Mouse (Mus musculus) embryonic facial prominence, embryonic 11.5 days (tissue): ENCODE measurements around the gene Heatr5a. TPM values are rescaled to one million over a fixed set of nuclear protein-coding genes. Genes with fewer than 3 reads are reported as not detected.

ENCODE experiments used
- ATAC-seq: fragments of 200-750 bp; cut with Nextera tagmentation; replicated peaks from 2 replicates; pipeline ENCODE4 v1.8.0; 2017; ENCODE audit warnings: low read depth; ENCODE audit not compliant: insufficient number of reproducible peaks, low FRiP score, low TSS enrichment
- DNase-seq: peaks from one replicate; pipeline ENCODE4 v3.0.0-alpha.2; 2015; ENCODE audit warnings: low spot score
- H3K27ac ChIP-seq: fragments of 300-500 bp; sonication (generic); replicated peaks from 2 replicates; pipeline ENCODE4 v1.5.1; 2014; ENCODE audit warnings: mild to moderate bottlenecking, low read depth, low read length, control low read depth
- H3K27me3 ChIP-seq: fragments of 300-500 bp; sonication (generic); 2 replicates; pipeline ENCODE4 v1.6.1; 2014; ENCODE audit warnings: mild to moderate bottlenecking, low read length, moderate library complexity, mixed read lengths; ENCODE audit not compliant: control insufficient read depth, insufficient read depth
- H3K36me3 ChIP-seq: fragments of 300-500 bp; sonication (generic); replicated peaks from 2 replicates; pipeline ENCODE4 v1.6.1; 2014; ENCODE audit warnings: low read depth, mild to moderate bottlenecking, low read length, moderate library complexity, mixed read lengths; ENCODE audit not compliant: control insufficient read depth, insufficient read depth
- H3K4me1 ChIP-seq: fragments of 300-500 bp; sonication (generic); 2 replicates; pipeline ENCODE4 v1.6.1; 2014; ENCODE audit warnings: low read length, mixed read lengths; ENCODE audit not compliant: control insufficient read depth, insufficient read depth
- H3K4me2 ChIP-seq: fragments of 300-500 bp; sonication (generic); 2 replicates; pipeline ENCODE4 v1.6.1; 2014; ENCODE audit warnings: low read depth, mild to moderate bottlenecking, control low read depth, low read length, moderate library complexity
- H3K4me3 ChIP-seq: fragments of 300-500 bp; sonication (generic); 2 replicates; pipeline ENCODE4 v1.5.1; 2014; ENCODE audit warnings: low read depth, low read length, control low read depth
- H3K9ac ChIP-seq: fragments of 300-500 bp; sonication (generic); replicated peaks from 2 replicates; pipeline ENCODE4 v1.6.1; 2014; ENCODE audit warnings: mild to moderate bottlenecking, control low read depth, low read length
- H3K9me3 ChIP-seq: fragments of 300-500 bp; sonication (generic); replicated peaks from 2 replicates; pipeline ENCODE4 v1.6.1; 2016; ENCODE audit warnings: mild to moderate bottlenecking, low read length, inconsistent platforms, mixed read lengths; ENCODE audit not compliant: control insufficient read depth
- WGBS: fragments of 180-500 bp; shearing (Covaris S2); extraction: QIAGEN DNeasy Blood & Tissue Kit; methylation state at CpG from one replicate; pipeline ENCODE4 v1.1.7; 2014; 5-methylcytosine and 5-hydroxymethylcytosine counted together
- polyA plus RNA-seq: library from polyadenylated mRNA; unstranded; fragments of >200 nt; fragmentation: Nextera tagmentation; extraction: Ambion mirVana; gene quantifications from 2 replicates; pipeline ENCODE4 v1.2.1, GENCODE M21; 2014

The Heatr5a gene
- polyA plus RNA-seq, 1 experiment from 2014 or later = 8.6 TPM

GRCm38 (mm10) chr12:51829290-51830076 lies 141.6 kb downstream of the Heatr5a start, which contains the start of gene Hectd1:
Gene Hectd1, minus strand, starts transcription at chr12:51829536.
- 0% methylated on average over 64 of the region's 114 CpGs for whole genome bisulfite sequencing
- peak within 1 kb of the TSS; percentile 58 for H3K4me2 ChIP-seq
- peak within 1 kb of the TSS; percentile 98 for H3K9ac ChIP-seq
- DNase-seq (peak; percentile 90), ATAC-seq (peak; percentile 93)
- H3K4me3 ChIP-seq = peak within 1 kb of the TSS; percentile 69
- no peaks in the 10 kb centered on the region for H3K9me3 ChIP-seq
- H3K27ac ChIP-seq = peak within 1 kb of the TSS; percentile 99
- no peaks in the 10 kb centered on the region for H3K27me3 ChIP-seq
- H3K36me3 ChIP-seq = no peaks in the 10 kb centered on the region
- no peaks in the 10 kb centered on the region for H3K4me1 ChIP-seq

GRCm38 (mm10) chr12:51828716-51829289 lies 142.3 kb downstream of the Heatr5a start:
- 0% methylated on average over 59 of the region's 66 CpGs for WGBS
- H3K4me1 ChIP-seq = no peaks in the 10 kb centered on the region
- peak; percentile 80 for ATAC-seq
- DNase-seq = peak; percentile 57
- H3K9me3 ChIP-seq = no peaks in the 10 kb centered on the region
- peak overlapping the region; percentile 99 for H3K27ac ChIP-seq
- no peaks in the 10 kb centered on the region for H3K27me3 ChIP-seq
- H3K9ac ChIP-seq = peak overlapping the region; percentile 98
- peak overlapping the region; percentile 69 for H3K4me3 ChIP-seq
- peak overlapping the region; percentile 58 for H3K4me2 ChIP-seq
- H3K36me3 ChIP-seq = no peaks in the 10 kb centered on the region

GRCm38 (mm10) chr12:51827958-51828650 lies 143.0 kb downstream of the Heatr5a start:
- DNase-seq (peak; percentile 20), ATAC-seq (no peak)
- Histone ChIP-seq H3K4me2 (peak overlapping the region; percentile 58), H3K36me3 (no peaks in the 10 kb centered on the region), H3K4me1 (no peaks in the 10 kb centered on the region), H3K27me3 (no peaks in the 10 kb centered on the region), H3K4me3 (peak overlapping the region; percentile 69), H3K9me3 (no peaks in the 10 kb centered on the region), H3K9ac (peak overlapping the region; percentile 98), H3K27ac (peak overlapping the region; percentile 99; the same call in 1 of the 2 replicates)
- 27% methylated on average over 6 of the region's 6 CpGs for WGBS

Other genes with a start within 250 kb of the Heatr5a start
- 33.7 and 36.9 TPM in 2 replicates for gene Hectd1, start 141.8 kb downstream of the Heatr5a start, polyA plus RNA-seq
- 22.3 and 23.0 TPM in 2 replicates for gene Dtd2, start 35.2 kb upstream of the Heatr5a start, polyA plus RNA-seq
- not detected in 2 replicates for gene Gpr33, start 56.7 kb upstream of the Heatr5a start, polyA plus RNA-seq
- gene Nubpl, start 126.4 kb upstream of the Heatr5a start, polyA plus RNA-seq = 15.1 and 15.2 TPM in 2 replicates